8 mouse cellular contexts compared by ENCODE assay signal in the genomic region with DNA sequence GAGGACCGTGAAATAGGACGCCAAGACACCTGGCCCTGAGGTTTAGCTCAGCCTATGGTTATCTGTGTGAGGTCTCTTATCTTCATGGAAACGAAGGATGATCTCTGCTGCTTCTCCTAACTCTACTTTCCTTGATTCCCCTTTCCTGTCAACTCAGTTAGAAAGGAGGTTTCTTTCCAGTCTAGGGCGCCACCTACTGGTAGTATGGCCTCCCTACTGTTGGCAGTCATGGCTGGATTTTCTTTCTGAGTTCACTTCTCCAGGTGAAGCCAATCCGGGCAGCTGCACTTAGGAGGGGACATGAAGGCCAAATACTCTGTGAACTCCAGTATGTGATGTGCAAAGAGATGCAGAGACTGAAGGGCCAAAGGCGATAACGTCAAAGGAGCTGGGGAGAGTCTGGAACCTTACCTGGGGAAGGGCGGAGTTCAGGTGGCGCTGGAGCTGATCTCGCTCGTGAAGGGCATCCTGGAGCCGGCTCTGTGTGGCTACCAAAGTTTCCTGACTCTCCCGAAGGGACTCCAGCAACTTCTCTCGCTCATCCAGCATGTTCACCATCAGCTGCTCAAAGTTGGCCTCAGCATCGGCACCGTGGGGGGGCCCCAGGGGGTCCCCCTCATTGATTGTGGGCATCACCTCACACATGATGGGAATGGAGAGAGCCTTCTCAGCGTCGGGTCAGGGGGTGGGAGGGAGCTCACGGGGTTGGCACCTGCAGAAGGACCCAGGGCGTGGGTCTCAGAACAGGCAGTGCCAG. TPM values are rescaled to one million over a fixed set of nuclear protein-coding genes. Genes with fewer than 3 reads are reported as not detected.
A peak's percentile ranks its signal among the peaks of the same experiment; 100 is the strongest.
DNase-seq lines count a peak whose midpoint lies in the region; ATAC-seq and TF ChIP-seq lines count a peak whose summit lies in the region.

No protein-coding gene starts in this region.

- 0 out of 2 replicates have a peak overlapping the region, but pooled peaks have one; percentile 23 for H3K9ac ChIP-seq in intestine, embryonic 16.5 days (ENCODE audit: low read depth, low read length)
- no peak overlapping the region for H3K9ac ChIP-seq in midbrain, embryonic 15.5 days

- peak; percentile 75 for DNase-seq in CD4-positive, CD25-positive, alpha-beta regulatory T cell, adult 2 months (ENCODE audit: low read depth, low spot score)
- DNase-seq in cerebellum, postnatal 14 days = peak; percentile 92 to 96
- DNase-seq in gastrocnemius, postnatal 10 days = peak; percentile 88
- DNase-seq in left cerebral cortex, postnatal 36 days (ENCODE audit: low spot score in 2 of 2) = peak; percentile 69 to 81

- H3K4me3 ChIP-seq in intestine, embryonic 16.5 days (ENCODE audit: low read length) = no peak overlapping the region
- no peak overlapping the region for H3K4me3 ChIP-seq in midbrain, embryonic 15.5 days
- H3K4me3 ChIP-seq in small intestine, adult 2 months (ENCODE audit: low read depth, low read length) = no peak overlapping the region

- no peak for ATAC-seq in CD4-positive, CD25-positive, alpha-beta regulatory T cell, adult 4 months
- 0 out of 2 replicates have a peak, but pooled peaks have one; percentile 21 for ATAC-seq in intestine, embryonic 16.5 days
- peak; percentile 34; the same call in 1 of the 2 replicates for ATAC-seq in midbrain, embryonic 15.5 days (replicated peaks)

- H3K36me3 ChIP-seq in intestine, embryonic 16.5 days (ENCODE audit: control insufficient read depth, insufficient read depth, low read length) = no peaks in the 10 kb centered on the region
- no peaks in the 10 kb centered on the region for H3K36me3 ChIP-seq in midbrain, embryonic 15.5 days (replicated peaks)
- H3K36me3 ChIP-seq in small intestine, adult 2 months (ENCODE audit: control insufficient read depth, insufficient read depth, low read length) = no peaks in the 10 kb centered on the region

- H3K27ac ChIP-seq in intestine, embryonic 16.5 days (ENCODE audit: low read length) = no peak overlapping the region
- H3K27ac ChIP-seq in midbrain, embryonic 15.5 days = no peak overlapping the region
- H3K27ac ChIP-seq in small intestine, adult 2 months (ENCODE audit: insufficient read depth, low read depth, low read length) = no peak overlapping the region

- H3K9me3 ChIP-seq in intestine, embryonic 16.5 days (ENCODE audit: control insufficient read depth, low read length) = no peaks in the 10 kb centered on the region
- no peaks in the 10 kb centered on the region for H3K9me3 ChIP-seq in midbrain, embryonic 15.5 days

- H3K4me1 ChIP-seq in intestine, embryonic 16.5 days (ENCODE audit: control insufficient read depth, insufficient read depth, low read length) = peaks cover 4% of the 10 kb centered on the region; the same call in 1 of the 2 replicates
- H3K4me1 ChIP-seq in midbrain, embryonic 15.5 days = 0 out of 2 replicates have a peak, but pooled peaks cover 8% of the 10 kb centered on the region
- H3K4me1 ChIP-seq in small intestine, adult 2 months (ENCODE audit: control insufficient read depth, insufficient read depth, insufficient read length, low read length) = peaks cover 3% of the 10 kb centered on the region

- no peak overlapping the region for H3K4me2 ChIP-seq in intestine, embryonic 16.5 days (ENCODE audit: low read depth, low read length)
- H3K4me2 ChIP-seq in midbrain, embryonic 15.5 days = no peak overlapping the region

- TF ChIP-seq CTCF in small intestine, adult 2 months (IDR thresholded peaks at IDR 0.05; ENCODE audit: extremely low read depth, insufficient read length, insufficient replicate concordance, low read depth, low read length) = peak; percentile 59; the same call in 1 of the 2 replicates

- 57% methylated on average over 20 of the region's 20 CpGs for WGBS in intestine, embryonic 16.5 days
- WGBS in midbrain, embryonic 15.5 days = 58% methylated on average over 20 of the region's 20 CpGs
- WGBS in small intestine, adult 2 months = 37% methylated on average over 20 of the region's 20 CpGs

- TF ChIP-seq POLR2A in small intestine, adult 2 months (IDR thresholded peaks at IDR 0.05; ENCODE audit: low read depth, low read length) = no peak

- H3K27me3 ChIP-seq in intestine, embryonic 16.5 days (replicated peaks; ENCODE audit: control insufficient read depth, insufficient read depth, low read length) = no peaks in the 10 kb centered on the region
- no peaks in the 10 kb centered on the region for H3K27me3 ChIP-seq in midbrain, embryonic 15.5 days (replicated peaks)
- no peaks in the 10 kb centered on the region for H3K27me3 ChIP-seq in small intestine, adult 2 months (ENCODE audit: control insufficient read depth, insufficient read depth, low read length)

- intact Hi-C loops in left cerebral cortex, postnatal 36 days (cut with DNase I) = loop anchor here (5.0 kb wide), 3 partner anchors 90 to 210 kb away; no protein-coding TSS in a partner anchor

RNA-seq across cellular contexts. Expression of gene Ppfia4, which starts 0.7 kb away (rescaled TPM):
- polyA plus RNA-seq in CD4-positive, CD25-positive, alpha-beta regulatory T cell, adult 4 months (2017; shearing (Covaris generic)) = under 1 TPM in 1 of 2 experiments, not detected in 1; 0.20 TPM
- total RNA-seq in gastrocnemius, postnatal 10 days (2021) = 10 to 100 TPM; 11.2 to 13.7 TPM
- polyA plus RNA-seq in intestine, embryonic 16.5 days (2015; fragmentation: Nextera tagmentation; extraction: Ambion mirVana) = 4.6 and 4.7 TPM in 2 replicates
- total RNA-seq in left cerebral cortex, postnatal 36 days (2021) = 10 to 100 TPM; 48.4 to 49.5 TPM
- polyA plus RNA-seq in midbrain, embryonic 15.5 days (2015; fragmentation: Nextera tagmentation; extraction: Ambion mirVana) = 18.9 and 20.4 TPM in 2 replicates
- polyA plus RNA-seq in small intestine, adult 2 months (2012; rRNA removed) = 5.9 and 8.9 TPM in 2 replicates

RNA-seq across cellular contexts. Expression of gene Tmem183a, which starts 29.7 kb away (rescaled TPM):
- 10 to 100 TPM; 20.3 to 23.8 TPM for polyA plus RNA-seq in CD4-positive, CD25-positive, alpha-beta regulatory T cell, adult 4 months (2017; shearing (Covaris generic))
- total RNA-seq in gastrocnemius, postnatal 10 days (2021) = 10 to 100 TPM; 17.2 to 18.5 TPM
- polyA plus RNA-seq in intestine, embryonic 16.5 days (2015; fragmentation: Nextera tagmentation; extraction: Ambion mirVana) = 84.9 and 88.6 TPM in 2 replicates
- 10 to 100 TPM; 80.1 to 87.0 TPM for total RNA-seq in left cerebral cortex, postnatal 36 days (2021)
- polyA plus RNA-seq in midbrain, embryonic 15.5 days (2015; fragmentation: Nextera tagmentation; extraction: Ambion mirVana) = 144 and 147 TPM in 2 replicates
- polyA plus RNA-seq in small intestine, adult 2 months (2012; rRNA removed) = 82.6 and 133 TPM in 2 replicates

RNA-seq across cellular contexts. Expression of gene Myog, which starts 42.3 kb away (rescaled TPM):
- not detected for polyA plus RNA-seq in CD4-positive, CD25-positive, alpha-beta regulatory T cell, adult 4 months (2017; shearing (Covaris generic))
- total RNA-seq in gastrocnemius, postnatal 10 days (2021) = 100 to 1,000 TPM; 135 to 142 TPM
- polyA plus RNA-seq in intestine, embryonic 16.5 days (2015; fragmentation: Nextera tagmentation; extraction: Ambion mirVana) = 0.32 TPM in 2 replicates
- not detected for total RNA-seq in left cerebral cortex, postnatal 36 days (2021)
- polyA plus RNA-seq in midbrain, embryonic 15.5 days (2015; fragmentation: Nextera tagmentation; extraction: Ambion mirVana) = 0.10 TPM in 1 of 2 replicates, not detected in the other
- not detected in 2 replicates for polyA plus RNA-seq in small intestine, adult 2 months (2012; rRNA removed)

RNA-seq across cellular contexts. Expression of gene 4933406M09Rik, which starts 53.7 kb away (rescaled TPM):
- polyA plus RNA-seq in CD4-positive, CD25-positive, alpha-beta regulatory T cell, adult 4 months (2017; shearing (Covaris generic)) = not detected
- total RNA-seq in gastrocnemius, postnatal 10 days (2021) = not detected
- 0.07 TPM in 1 of 2 replicates, not detected in the other for polyA plus RNA-seq in intestine, embryonic 16.5 days (2015; fragmentation: Nextera tagmentation; extraction: Ambion mirVana)
- not detected for total RNA-seq in left cerebral cortex, postnatal 36 days (2021)
- not detected in 2 replicates for polyA plus RNA-seq in midbrain, embryonic 15.5 days (2015; fragmentation: Nextera tagmentation; extraction: Ambion mirVana)
- not detected in 2 replicates for polyA plus RNA-seq in small intestine, adult 2 months (2012; rRNA removed)
